Mouse (Mus musculus) lung, embryonic 14.5 days (tissue): Measurements from ENCODE around the gene Ankdd1b. TPM values are rescaled to one million over a fixed set of nuclear protein-coding genes. Genes with fewer than 3 reads are reported as not detected.
A peak's percentile ranks its signal among the peaks of the same experiment; 100 is the strongest.

Experiments
- ATAC-seq: fragments of 200-750 bp; cut with Nextera tagmentation; 2 replicates; pipeline ENCODE4 v1.8.0; 2017; ENCODE audit warnings: mild to moderate bottlenecking, moderate TSS enrichment, moderate library complexity; ENCODE audit not compliant: insufficient read depth
- DNase-seq: peaks from one replicate; pipeline ENCODE4 v3.0.0-alpha.2; 2015
- H3K27ac ChIP-seq: fragments of 300-500 bp; sonication (generic); 2 replicates; pipeline ENCODE4 v1.5.1; 2014; ENCODE audit warnings: low read depth, mild to moderate bottlenecking, moderate library complexity
- H3K27me3 ChIP-seq: fragments of 300-500 bp; sonication (generic); 2 replicates; pipeline ENCODE4 v1.6.1; 2014; ENCODE audit warnings: low read length, control low read depth; ENCODE audit not compliant: insufficient read depth
- H3K36me3 ChIP-seq: fragments of 300-500 bp; sonication (generic); 2 replicates; pipeline ENCODE4 v1.6.1; 2014; ENCODE audit warnings: control low read depth; ENCODE audit not compliant: insufficient read depth
- H3K4me1 ChIP-seq: fragments of 300-500 bp; sonication (generic); 2 replicates; pipeline ENCODE4 v1.6.1; 2014; ENCODE audit warnings: antibody characterized with exemption, control low read depth; ENCODE audit not compliant: insufficient read depth
- H3K4me2 ChIP-seq: fragments of 300-500 bp; sonication (generic); 2 replicates; pipeline ENCODE4 v1.6.1; 2014; ENCODE audit warnings: mild to moderate bottlenecking
- H3K4me3 ChIP-seq: fragments of 300-500 bp; sonication (generic); 2 replicates; pipeline ENCODE4 v1.5.1; 2014; ENCODE audit warnings: low read depth, low read length
- H3K9ac ChIP-seq: fragments of 300-500 bp; sonication (generic); 2 replicates; pipeline ENCODE4 v1.6.1; 2014
- H3K9me3 ChIP-seq: fragments of 300-500 bp; sonication (generic); 2 replicates; pipeline ENCODE4 v1.6.1; 2016; ENCODE audit warnings: low read depth, low read length, control low read depth
- CTCF ChIP-seq: IDR thresholded peaks from 2 replicates; pipeline ENCODE4 v1.5.1; 2016; ENCODE audit warnings: antibody characterized with exemption, low read depth
- WGBS: fragments of 180-500 bp; shearing (Covaris S2); extraction: QIAGEN DNeasy Blood & Tissue Kit; methylation state at CpG from one replicate; pipeline ENCODE4 v1.1.7; 2014; 5-methylcytosine and 5-hydroxymethylcytosine counted together
- polyA plus RNA-seq: library from polyadenylated mRNA; unstranded; fragments of >200 nt; fragmentation: Nextera tagmentation; extraction: Ambion mirVana; gene quantifications from 2 replicates; pipeline ENCODE4 v1.2.1, GENCODE M21; 2014

The Ankdd1b gene
- polyA plus RNA-seq, 1 experiment from 2014 or later = not detected

GRCm38 (mm10) chr13:96507541-96507940 lies 36.5 kb upstream of the Ankdd1b start:
- H3K4me2 ChIP-seq = no peak overlapping the region
- 58% methylated on average over 4 of the region's 4 CpGs for WGBS
- ATAC-seq = no peak; the same call in 1 of the 2 replicates

GRCm38 (mm10) chr13:96506313-96506712 lies 35.3 kb upstream of the Ankdd1b start:
- DNase-seq (no peak), ATAC-seq (no peak)
- no peak overlapping the region for H3K27ac ChIP-seq
- 61% methylated on average over 6 of the region's 6 CpGs for WGBS
- H3K4me1 ChIP-seq = no peaks in the 10 kb centered on the region
- no peak overlapping the region for H3K4me3 ChIP-seq
- no peaks in the 10 kb centered on the region for H3K27me3 ChIP-seq
- no peak overlapping the region for H3K4me2 ChIP-seq
- no peak for TF ChIP-seq CTCF
- no peaks in the 10 kb centered on the region for H3K9me3 ChIP-seq
- H3K9ac ChIP-seq = no peak overlapping the region
- H3K36me3 ChIP-seq = peaks cover 4% of the 10 kb centered on the region; the same call in 1 of the 2 replicates

More at GRCm38 (mm10) chr13:96507541-96507940, 36.5 kb upstream of the Ankdd1b start:
- Histone ChIP-seq H3K4me1 (peaks cover 4% of the 10 kb centered on the region; the same call in 1 of the 2 replicates), H3K36me3 (peaks cover 4% of the 10 kb centered on the region; the same call in 1 of the 2 replicates), H3K27me3 (no peaks in the 10 kb centered on the region), H3K4me3 (no peak overlapping the region), H3K27ac (no peak overlapping the region), H3K9me3 (no peaks in the 10 kb centered on the region), H3K9ac (no peak overlapping the region)
- peak; percentile 71 for DNase-seq
- no peak for TF ChIP-seq CTCF

- 37% methylated on average over 4 of the region's 4 CpGs for WGBS
Observed at GRCm38 (mm10) chr13:96505661-96506060, 34.7 kb upstream of the Ankdd1b start.

GRCm38 (mm10) chr13:96499891-96500290 lies 28.9 kb upstream of the Ankdd1b start:
- no peak overlapping the region for H3K9ac ChIP-seq
- whole genome bisulfite sequencing = 80% methylated on average over 2 of the region's 2 CpGs
- no peaks in the 10 kb centered on the region for H3K27me3 ChIP-seq
- peaks cover 14% of the 10 kb centered on the region for H3K36me3 ChIP-seq
- no peak for TF ChIP-seq CTCF
- no peak overlapping the region for H3K4me3 ChIP-seq
- no peaks in the 10 kb centered on the region for H3K9me3 ChIP-seq
- DNase-seq = no peak
- no peaks in the 10 kb centered on the region for H3K4me1 ChIP-seq
- H3K27ac ChIP-seq = no peak overlapping the region
- H3K4me2 ChIP-seq = no peak overlapping the region
- no peak for ATAC-seq

More at GRCm38 (mm10) chr13:96505661-96506060, 34.7 kb upstream of the Ankdd1b start:
- peak; percentile 65 for DNase-seq
- Histone ChIP-seq H3K4me2 (no peak overlapping the region), H3K4me3 (no peak overlapping the region), H3K27me3 (no peaks in the 10 kb centered on the region), H3K36me3 (peaks cover 7% of the 10 kb centered on the region; the same call in 1 of the 2 replicates), H3K27ac (no peak overlapping the region), H3K4me1 (no peaks in the 10 kb centered on the region), H3K9ac (no peak overlapping the region), H3K9me3 (no peaks in the 10 kb centered on the region)
- TF ChIP-seq CTCF = no peak
- ATAC-seq = no peak

GRCm38 (mm10) chr13:96496630-96497029 lies 25.6 kb upstream of the Ankdd1b start:
- Histone ChIP-seq H3K36me3 (peaks cover 9% of the 10 kb centered on the region), H3K4me1 (no peaks in the 10 kb centered on the region), H3K9me3 (no peaks in the 10 kb centered on the region), H3K4me3 (no peak overlapping the region), H3K4me2 (no peak overlapping the region), H3K9ac (no peak overlapping the region), H3K27me3 (no peaks in the 10 kb centered on the region), H3K27ac (no peak overlapping the region)
- no peak for TF ChIP-seq CTCF
- 80% methylated on average over 8 of the region's 8 CpGs for WGBS
- ATAC-seq (no peak), DNase-seq (no peak)

- Histone ChIP-seq H3K9me3 (no peaks in the 10 kb centered on the region), H3K4me3 (no peak within 1 kb of the TSS), H3K36me3 (peaks cover 17% of the 10 kb centered on the region), H3K27ac (no peak within 1 kb of the TSS), H3K27me3 (no peaks in the 10 kb centered on the region), H3K4me1 (no peaks in the 10 kb centered on the region), H3K4me2 (no peak within 1 kb of the TSS), H3K9ac (no peak within 1 kb of the TSS)
- ATAC-seq (no peak), DNase-seq (no peak)
- TF ChIP-seq CTCF = no peak
- WGBS = 90% methylated on average over 3 of the region's 3 CpGs
Observed at GRCm38 (mm10) chr13:96490433-96490832, 19.4 kb upstream of the Ankdd1b start, which contains the start of gene Gm17622. Gm17622 (plus strand) TSS chr13:96490733.

GRCm38 (mm10) chr13:96487968-96488367 lies 17.0 kb upstream of the Ankdd1b start:
- no peaks in the 10 kb centered on the region for H3K4me1 ChIP-seq
- no peak for TF ChIP-seq CTCF
- 91% methylated on average over 6 of the region's 6 CpGs for WGBS
- H3K4me2 ChIP-seq = no peak overlapping the region
- no peak for DNase-seq
- H3K9me3 ChIP-seq = no peaks in the 10 kb centered on the region
- no peak overlapping the region for H3K4me3 ChIP-seq
- no peak overlapping the region for H3K9ac ChIP-seq
- ATAC-seq = no peak
- H3K27me3 ChIP-seq = no peaks in the 10 kb centered on the region
- no peak overlapping the region for H3K27ac ChIP-seq
- H3K36me3 ChIP-seq = peaks cover 19% of the 10 kb centered on the region

GRCm38 (mm10) chr13:96487230-96487629 lies 16.2 kb upstream of the Ankdd1b start:
- 84% methylated on average over 6 of the region's 6 CpGs for WGBS

More at GRCm38 (mm10) chr13:96487230-96487629, 16.2 kb upstream of the Ankdd1b start:
- H3K27ac ChIP-seq = no peak overlapping the region
- no peaks in the 10 kb centered on the region for H3K4me1 ChIP-seq
- H3K4me2 ChIP-seq = no peak overlapping the region
- H3K27me3 ChIP-seq = no peaks in the 10 kb centered on the region
- DNase-seq = no peak
- peaks cover 19% of the 10 kb centered on the region for H3K36me3 ChIP-seq
- TF ChIP-seq CTCF = no peak
- no peak overlapping the region for H3K9ac ChIP-seq
- H3K4me3 ChIP-seq = no peak overlapping the region
- ATAC-seq = no peak
- no peaks in the 10 kb centered on the region for H3K9me3 ChIP-seq
